Mouse (Mus musculus): ENCODE data around the gene Abcg4. TPM values are rescaled to one million over a fixed set of nuclear protein-coding genes. Genes with fewer than 3 reads are reported as not detected.

Abcg4 gene
- polyA plus RNA-seq, 1 experiment from 2014 or later = 6.4 TPM

Small RNA genes within 50 kb of the gene (microRNA-seq; reads per million reads assigned to microRNA genes)
- not detected for gene Gm44335

Other genes with a start within 250 kb of the Abcg4 start
- not detected in 2 replicates for gene Thy1, start 245.2 kb downstream of the Abcg4 start, polyA plus RNA-seq (2016; fragmentation: Nextera tagmentation; extraction: Ambion mirVana)
- gene Usp2, start 221.6 kb downstream of the Abcg4 start, polyA plus RNA-seq (2016; fragmentation: Nextera tagmentation; extraction: Ambion mirVana) = 11.3 and 16.5 TPM in 2 replicates
- 0.07 and 0.17 TPM in 2 replicates for gene Mfrp, start 186.9 kb downstream of the Abcg4 start, polyA plus RNA-seq (2016; fragmentation: Nextera tagmentation; extraction: Ambion mirVana)
- 0.29 and 0.93 TPM in 2 replicates for gene C1qtnf5, start 181.4 kb downstream of the Abcg4 start, polyA plus RNA-seq (2016; fragmentation: Nextera tagmentation; extraction: Ambion mirVana)
- 0.35 and 0.63 TPM in 2 replicates for gene Gm49380, start 175.1 kb downstream of the Abcg4 start, polyA plus RNA-seq (2016; fragmentation: Nextera tagmentation; extraction: Ambion mirVana)
- 81.3 and 81.5 TPM in 2 replicates for gene Rnf26, start 175.1 kb downstream of the Abcg4 start, polyA plus RNA-seq (2016; fragmentation: Nextera tagmentation; extraction: Ambion mirVana)
- 12.0 and 13.7 TPM in 2 replicates for gene Mcam, start 154.1 kb downstream of the Abcg4 start, polyA plus RNA-seq (2016; fragmentation: Nextera tagmentation; extraction: Ambion mirVana)
- gene Cbl, start 54.6 kb downstream of the Abcg4 start, polyA plus RNA-seq (2016; fragmentation: Nextera tagmentation; extraction: Ambion mirVana) = 21.7 and 25.5 TPM in 2 replicates
- gene Ccdc153, start 47.9 kb downstream of the Abcg4 start, polyA plus RNA-seq (2016; fragmentation: Nextera tagmentation; extraction: Ambion mirVana) = not detected in 2 replicates
- 0.06 TPM in 1 of 2 replicates, not detected in the other for gene Pdzd3, start 37.1 kb downstream of the Abcg4 start, polyA plus RNA-seq (2016; fragmentation: Nextera tagmentation; extraction: Ambion mirVana)
- gene Nlrx1, start 20.0 kb downstream of the Abcg4 start, polyA plus RNA-seq (2016; fragmentation: Nextera tagmentation; extraction: Ambion mirVana) = 2.6 and 2.9 TPM in 2 replicates
- 29.4 and 35.8 TPM in 2 replicates for gene Hinfp, start 17.1 kb upstream of the Abcg4 start, polyA plus RNA-seq (2016; fragmentation: Nextera tagmentation; extraction: Ambion mirVana)
- gene C2cd2l, start 31.7 kb upstream of the Abcg4 start, polyA plus RNA-seq (2016; fragmentation: Nextera tagmentation; extraction: Ambion mirVana) = 8.6 and 10.8 TPM in 2 replicates
- 45.6 and 47.5 TPM in 2 replicates for gene Dpagt1, start 37.4 kb upstream of the Abcg4 start, polyA plus RNA-seq (2016; fragmentation: Nextera tagmentation; extraction: Ambion mirVana)
- gene H2afx, start 46.1 kb upstream of the Abcg4 start, polyA plus RNA-seq (2016; fragmentation: Nextera tagmentation; extraction: Ambion mirVana) = 531 and 532 TPM in 2 replicates
- 168 and 189 TPM in 2 replicates for gene Hmbs, start 55.6 kb upstream of the Abcg4 start, polyA plus RNA-seq (2016; fragmentation: Nextera tagmentation; extraction: Ambion mirVana)
- gene Vps11, start 73.1 kb upstream of the Abcg4 start, polyA plus RNA-seq (2016; fragmentation: Nextera tagmentation; extraction: Ambion mirVana) = 33.6 and 35.9 TPM in 2 replicates
- gene Hyou1, start 90.9 kb upstream of the Abcg4 start, polyA plus RNA-seq (2016; fragmentation: Nextera tagmentation; extraction: Ambion mirVana) = 40.2 and 42.1 TPM in 2 replicates
- 17.2 and 20.5 TPM in 2 replicates for gene Slc37a4, start 108.2 kb upstream of the Abcg4 start, polyA plus RNA-seq (2016; fragmentation: Nextera tagmentation; extraction: Ambion mirVana)
- gene Rps25, start 118.5 kb upstream of the Abcg4 start, polyA plus RNA-seq (2016; fragmentation: Nextera tagmentation; extraction: Ambion mirVana) = 1,926 and 2,208 TPM in 2 replicates
- gene Trappc4, start 119.0 kb upstream of the Abcg4 start, polyA plus RNA-seq (2016; fragmentation: Nextera tagmentation; extraction: Ambion mirVana) = 216 and 244 TPM in 2 replicates
- gene Ccdc84, start 130.0 kb upstream of the Abcg4 start, polyA plus RNA-seq (2016; fragmentation: Nextera tagmentation; extraction: Ambion mirVana) = 25.4 and 29.9 TPM in 2 replicates
- not detected in 2 replicates for gene Foxr1, start 152.5 kb upstream of the Abcg4 start, polyA plus RNA-seq (2016; fragmentation: Nextera tagmentation; extraction: Ambion mirVana)
- not detected in 2 replicates for gene Upk2, start 166.4 kb upstream of the Abcg4 start, polyA plus RNA-seq (2016; fragmentation: Nextera tagmentation; extraction: Ambion mirVana)
- gene Bcl9l, start 194.2 kb upstream of the Abcg4 start, polyA plus RNA-seq (2016; fragmentation: Nextera tagmentation; extraction: Ambion mirVana) = 3.9 and 4.7 TPM in 2 replicates

Data from midbrain, embryonic 10.5 days (tissue).